Comparison of ENCODE assay signal across 9 mouse cellular contexts in genomic region chr5:111098516-111099274, GRCm38 (mm10).
A peak's percentile ranks its signal among the peaks of the same experiment; 100 is the strongest.
DNase-seq lines count a peak whose midpoint lies in the region; ATAC-seq and TF ChIP-seq lines count a peak whose summit lies in the region.
"Had no signal": no experiment of that assay in that cellular context is flagged by ENCODE, and none has a peak within 500 bp of the region (broad histone marks: within the 10 kb centered on the region; RNA-seq: fewer than 3 reads in every experiment).

No protein-coding gene starts in this region.

- ATAC-seq in forebrain, postnatal 0 days: peak; percentile 65
- 0 out of 2 replicates have a peak, but pooled peaks have one; percentile 5 for ATAC-seq in kidney, postnatal 0 days (replicated peaks; ENCODE audit: low FRiP score, low read depth)

- TF ChIP-seq POLR2A in thymus, adult 2 months (IDR thresholded peaks at IDR 0.05; ENCODE audit: control insufficient read depth, extremely low read depth, insufficient read depth, low read length, poor library complexity): no peak

- H3K27me3 ChIP-seq in forebrain, postnatal 0 days (ENCODE audit: insufficient read depth, low read length): no peaks in the 10 kb centered on the region
- H3K27me3 ChIP-seq in kidney, postnatal 0 days (ENCODE audit: insufficient read depth, low read length): no peaks in the 10 kb centered on the region
- no peaks in the 10 kb centered on the region for H3K27me3 ChIP-seq in thymus, adult 2 months (ENCODE audit: control insufficient read depth, insufficient read depth, low read length)

- peaks cover 28% of the 10 kb centered on the region for H3K4me1 ChIP-seq in forebrain, postnatal 0 days (ENCODE audit: insufficient read depth)
- H3K4me1 ChIP-seq in kidney, postnatal 0 days (replicated peaks; ENCODE audit: insufficient read depth, low read length): peaks cover 18% of the 10 kb centered on the region
- H3K4me1 ChIP-seq in thymus, adult 2 months (replicated peaks; ENCODE audit: control insufficient read depth, insufficient read depth, low read length): no peaks in the 10 kb centered on the region

- H3K4me2 ChIP-seq in forebrain, postnatal 0 days (ENCODE audit: low read depth): no peak overlapping the region
- H3K4me2 ChIP-seq in kidney, postnatal 0 days (ENCODE audit: low read length): no peak overlapping the region

- no peak overlapping the region for H3K4me3 ChIP-seq in forebrain, postnatal 0 days (ENCODE audit: low read depth, low read length)
- H3K4me3 ChIP-seq in kidney, postnatal 0 days (replicated peaks; ENCODE audit: low read depth, low read length): no peak overlapping the region
- no peak overlapping the region for H3K4me3 ChIP-seq in layer of hippocampus, adult 2 months
- H3K4me3 ChIP-seq in thymus, adult 2 months (ENCODE audit: control insufficient read depth, insufficient read depth, low read length): no peak overlapping the region

- TF ChIP-seq CTCF in forebrain, postnatal 0 days (IDR thresholded peaks at IDR 0.05; ENCODE audit: low read depth): no peak
- TF ChIP-seq CTCF in kidney, postnatal 0 days (IDR thresholded peaks at IDR 0.05; ENCODE audit: low read depth): no peak
- no peak for TF ChIP-seq CTCF in layer of hippocampus, adult 2 months (conservative IDR thresholded peaks at IDR 0.05)
- no peak for TF ChIP-seq CTCF in thymus, adult 2 months (IDR thresholded peaks at IDR 0.05; ENCODE audit: borderline replicate concordance, control insufficient read depth, extremely low read depth, insufficient read depth, low read length, poor library complexity)

- peak overlapping the region; percentile 24 for H3K27ac ChIP-seq in forebrain, postnatal 0 days (ENCODE audit: low read depth, low read length)
- peak overlapping the region; percentile 56 for H3K27ac ChIP-seq in kidney, postnatal 0 days
- no peak overlapping the region for H3K27ac ChIP-seq in layer of hippocampus, adult 2 months
- H3K27ac ChIP-seq in thymus, adult 2 months (ENCODE audit: control insufficient read depth, insufficient read depth, low read length): no peak overlapping the region
- H3K27ac ChIP-seq: liver, embryonic 14.5 days had no signal

- peak; percentile 51 for DNase-seq in embryo, embryonic 11 days
- DNase-seq in forebrain, postnatal 0 days: peak; percentile 47
- peak; percentile 81 for DNase-seq in kidney, postnatal 0 days (ENCODE audit: low spot score)
- DNase-seq in neural tube, embryonic 10.5 days (ENCODE audit: extremely low spot score, low spot score): peak; percentile 37
- no peak for DNase-seq in layer of hippocampus, adult 2 months (ENCODE audit: low spot score in 2 of 2)
- DNase-seq in thymus, adult 2 months: no peak
- DNase-seq in frontal cortex, postnatal 10 days (ENCODE audit: low spot score in 2 of 2): no peak
- DNase-seq in layer of hippocampus, adult 9-10 months (ENCODE audit: low spot score): no peak

- H3K36me3 ChIP-seq in forebrain, postnatal 0 days (ENCODE audit: insufficient read depth): peaks cover 30% of the 10 kb centered on the region
- H3K36me3 ChIP-seq in kidney, postnatal 0 days (ENCODE audit: insufficient read depth, low read length): peaks cover 3% of the 10 kb centered on the region; the same call in 1 of the 2 replicates
- no peaks in the 10 kb centered on the region for H3K36me3 ChIP-seq in thymus, adult 2 months (ENCODE audit: control insufficient read depth, insufficient read depth, low read length)

- no peaks in the 10 kb centered on the region for H3K9me3 ChIP-seq in forebrain, postnatal 0 days (ENCODE audit: low read length)
- no peaks in the 10 kb centered on the region for H3K9me3 ChIP-seq in kidney, postnatal 0 days (replicated peaks; ENCODE audit: low read length)

- H3K9ac ChIP-seq in forebrain, postnatal 0 days: peak overlapping the region; percentile 28; the same call in 1 of the 2 replicates
- no peak overlapping the region for H3K9ac ChIP-seq in kidney, postnatal 0 days (ENCODE audit: low read depth, low read length)
- H3K9ac ChIP-seq: liver, embryonic 14.5 days had no signal

- WGBS in forebrain, postnatal 0 days: 27% methylated on average over 7 of the region's 7 CpGs
- 31% methylated on average over 7 of the region's 7 CpGs for WGBS in kidney, postnatal 0 days
- WGBS in thymus, adult 2 months: 88% methylated on average over 7 of the region's 7 CpGs

Comparison
In these comparisons a context has a peak if more than half of its experiments do, and no peak if none do; other contexts are left out.
1. DNase-seq: peak in embryo, embryonic 11 days (single experiment), forebrain, postnatal 0 days (single experiment), kidney, postnatal 0 days (single experiment) and neural tube, embryonic 10.5 days (single experiment); none in layer of hippocampus, adult 2 months (0 of 2), thymus, adult 2 months (single experiment), frontal cortex, postnatal 10 days (0 of 2) and layer of hippocampus, adult 9-10 months (single experiment).
2. H3K27ac ChIP-seq: peak in forebrain, postnatal 0 days (single experiment) and kidney, postnatal 0 days (single experiment); none in layer of hippocampus, adult 2 months (single experiment) and thymus, adult 2 months (single experiment).